In the genomic region with DNA sequence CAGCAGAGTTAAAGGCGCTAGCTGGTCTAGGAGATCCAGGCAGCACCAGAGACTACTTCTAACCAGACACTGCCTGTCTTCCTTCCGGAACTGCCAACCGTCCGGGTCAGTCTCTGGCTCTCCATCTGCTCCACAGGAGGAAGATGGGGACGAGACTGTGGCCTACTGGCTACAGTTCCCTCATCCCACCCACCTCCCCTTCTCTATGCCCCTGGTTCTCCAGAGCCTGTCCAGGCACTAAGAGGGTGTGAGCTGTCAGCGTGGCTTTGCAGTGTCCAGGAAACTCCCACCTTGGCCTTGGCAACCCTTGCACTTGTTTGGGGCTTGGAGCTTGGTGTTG, we compare ENCODE assay signal across 8 mouse cellular contexts. TPM values are rescaled to one million over a fixed set of nuclear protein-coding genes. Genes with fewer than 3 reads are reported as not detected.
A peak's percentile ranks its signal among the peaks of the same experiment; 100 is the strongest.
DNase-seq lines count a peak whose midpoint lies in the region; ATAC-seq and TF ChIP-seq lines count a peak whose summit lies in the region.

No protein-coding gene starts in this region.

- H3K9me3 ChIP-seq in heart, embryonic 10.5 days: no peaks in the 10 kb centered on the region
- no peaks in the 10 kb centered on the region for H3K9me3 ChIP-seq in forebrain, embryonic 15.5 days
- H3K9me3 ChIP-seq in liver, embryonic 15.5 days (replicated peaks): no peaks in the 10 kb centered on the region

- H3ac ChIP-seq in C2C12 (ENCODE audit: control insufficient read depth, insufficient read length, low read depth): peak overlapping the region; percentile 52

- H3K36me3 ChIP-seq in heart, embryonic 10.5 days: no peaks in the 10 kb centered on the region
- H3K36me3 ChIP-seq in C2C12 (ENCODE audit: control insufficient read depth, insufficient read depth): no peaks in the 10 kb centered on the region
- H3K36me3 ChIP-seq in forebrain, embryonic 15.5 days: no peaks in the 10 kb centered on the region
- no peaks in the 10 kb centered on the region for H3K36me3 ChIP-seq in liver, embryonic 15.5 days (replicated peaks)

- H3K79me2 ChIP-seq in C2C12 (ENCODE audit: control insufficient read depth, insufficient read depth): peaks cover 55% of the 10 kb centered on the region

- peak overlapping the region; percentile 71 for H3K4me2 ChIP-seq in forebrain, embryonic 15.5 days (replicated peaks)
- H3K4me2 ChIP-seq in liver, embryonic 15.5 days: peak overlapping the region; percentile 60

- TF ChIP-seq CTCF in C2C12 (IDR thresholded peaks at IDR 0.05; ENCODE audit: control insufficient read depth, insufficient read depth, insufficient read length): no peak

- peak overlapping the region; percentile 66 for H3K4me3 ChIP-seq in heart, embryonic 10.5 days
- peak overlapping the region; percentile 33 for H3K4me3 ChIP-seq in C2C12 (ENCODE audit: insufficient read depth, poor library complexity, severe bottlenecking)
- H3K4me3 ChIP-seq in forebrain, embryonic 15.5 days: peak overlapping the region; percentile 60
- peak overlapping the region; percentile 46 for H3K4me3 ChIP-seq in liver, embryonic 15.5 days (replicated peaks)

- ATAC-seq in forebrain, embryonic 15.5 days (replicated peaks): no peak
- ATAC-seq in liver, embryonic 15.5 days (ENCODE audit: insufficient read depth): no peak

- no peak for DNase-seq in heart, embryonic 10.5 days (ENCODE audit: low spot score)
- no peak for DNase-seq in heart, adult 18-20 months
- DNase-seq in adipocyte (ENCODE audit: low spot score): no peak
- DNase-seq in cerebellum, postnatal 25 days: no peak
- DNase-seq in adrenal gland, postnatal 10 days: no peak

- 0% methylated on average over 6 of the region's 6 CpGs for WGBS in heart, embryonic 10.5 days
- WGBS in forebrain, embryonic 15.5 days: 1% methylated on average over 6 of the region's 6 CpGs
- 0% methylated on average over 6 of the region's 6 CpGs for WGBS in liver, embryonic 15.5 days (ENCODE audit: insufficient replicate concordance)

- peak overlapping the region; percentile 80 for H3K9ac ChIP-seq in forebrain, embryonic 15.5 days (replicated peaks)
- no peak overlapping the region for H3K9ac ChIP-seq in liver, embryonic 15.5 days

- H3K27ac ChIP-seq in heart, embryonic 10.5 days: peak overlapping the region; percentile 85
- H3K27ac ChIP-seq in forebrain, embryonic 15.5 days (replicated peaks): peak overlapping the region; percentile 76
- H3K27ac ChIP-seq in liver, embryonic 15.5 days (replicated peaks): no peak overlapping the region

- H3K27me3 ChIP-seq in heart, embryonic 10.5 days (ENCODE audit: insufficient read depth, poor library complexity, severe bottlenecking): no peaks in the 10 kb centered on the region; the same call in 1 of the 2 replicates
- H3K27me3 ChIP-seq in C2C12 (ENCODE audit: control insufficient read depth, insufficient read depth, insufficient read length): no peaks in the 10 kb centered on the region
- H3K27me3 ChIP-seq in forebrain, embryonic 15.5 days: no peaks in the 10 kb centered on the region
- peaks cover 21% of the 10 kb centered on the region for H3K27me3 ChIP-seq in liver, embryonic 15.5 days

- peaks cover 15% of the 10 kb centered on the region for H3K4me1 ChIP-seq in heart, embryonic 10.5 days
- peaks cover 14% of the 10 kb centered on the region for H3K4me1 ChIP-seq in forebrain, embryonic 15.5 days
- H3K4me1 ChIP-seq in liver, embryonic 15.5 days (replicated peaks): peaks cover 5% of the 10 kb centered on the region; the same call in 1 of the 2 replicates

- H3K79me3 ChIP-seq in C2C12 (ENCODE audit: low read depth): peaks cover 38% of the 10 kb centered on the region

TF ChIP-seq in C2C12, 6 proteins besides CTCF, POLR2A, EP300 and RAD21:
- no peak for TF ChIP-seq USF1 (IDR thresholded peaks at IDR 0.05; ENCODE audit: low read depth)
- TF ChIP-seq MYOD1 (IDR thresholded peaks at IDR 0.05; ENCODE audit: control insufficient read depth, insufficient read length, low read depth): no peak
- no peak for TF ChIP-seq FOSL1 (IDR thresholded peaks at IDR 0.05; ENCODE audit: insufficient read depth, low read length, poor library complexity, severe bottlenecking)
- no peak for TF ChIP-seq MYOG (IDR thresholded peaks at IDR 0.05; ENCODE audit: control insufficient read depth, extremely low read depth, insufficient read length)
- no peak for TF ChIP-seq MAX (IDR thresholded peaks at IDR 0.05)
- TF ChIP-seq CEBPB (IDR thresholded peaks at IDR 0.05; ENCODE audit: low read depth): no peak

RNA-seq across cellular contexts. Expression of a gene that starts 1.8 kb away (rescaled TPM):
- 29.4 and 36.6 TPM in 2 replicates for polyA plus RNA-seq in heart, embryonic 10.5 days (2016; fragmentation: Nextera tagmentation; extraction: Ambion mirVana)
- total RNA-seq in heart, adult 18-20 months (2021): under 1 TPM; 0.30 to 0.44 TPM
- polyA plus RNA-seq in C2C12 (2012; fragmentation: generic; extraction: Trizol): 22.3 TPM
- polyA plus RNA-seq in forebrain, embryonic 15.5 days (2015; fragmentation: Nextera tagmentation; extraction: Ambion mirVana): 77.2 and 82.7 TPM in 2 replicates
- 12.3 and 12.8 TPM in 2 replicates for polyA plus RNA-seq in liver, embryonic 15.5 days (2015; fragmentation: Nextera tagmentation; extraction: Ambion mirVana)
- 1 to 10 TPM; 2.8 TPM for total RNA-seq in adrenal gland, postnatal 10 days (2021)
